Mouse (Mus musculus): ENCODE data around the gene Mier2.

Mier2 gene

GRCm38 (mm10) chr10:79495886-79496285, 59.1 kb downstream of the Mier2 start:
- no peaks in the 10 kb centered on the region for H3K27me3 ChIP-seq (ENCODE audit: insufficient read depth, low read length)
- H3K9me3 ChIP-seq (ENCODE audit: low read length), result peaks cover 66% of the 10 kb centered on the region
- TF ChIP-seq NANOG (IDR thresholded peaks at IDR 0.05; ENCODE audit: borderline replicate concordance, low read length) (no peak), POU5F1 (IDR thresholded peaks at IDR 0.05; ENCODE audit: borderline replicate concordance, low read length) (no peak), CTCF (conservative IDR thresholded peaks at IDR 0.05; ENCODE audit: low read length) (no peak)
- H3K4me1 ChIP-seq (replicated peaks; ENCODE audit: low read depth, low read length), result no peaks in the 10 kb centered on the region
- 0 out of 2 replicates have a peak, but pooled peaks cover 4% of the 10 kb centered on the region for H3K36me3 ChIP-seq (ENCODE audit: insufficient read depth, low read length)
- no peak overlapping the region for H3K4me3 ChIP-seq (replicated peaks; ENCODE audit: low read length)
